Mouse (Mus musculus): ENCODE results near the gene Mpdu1.

DNA sequence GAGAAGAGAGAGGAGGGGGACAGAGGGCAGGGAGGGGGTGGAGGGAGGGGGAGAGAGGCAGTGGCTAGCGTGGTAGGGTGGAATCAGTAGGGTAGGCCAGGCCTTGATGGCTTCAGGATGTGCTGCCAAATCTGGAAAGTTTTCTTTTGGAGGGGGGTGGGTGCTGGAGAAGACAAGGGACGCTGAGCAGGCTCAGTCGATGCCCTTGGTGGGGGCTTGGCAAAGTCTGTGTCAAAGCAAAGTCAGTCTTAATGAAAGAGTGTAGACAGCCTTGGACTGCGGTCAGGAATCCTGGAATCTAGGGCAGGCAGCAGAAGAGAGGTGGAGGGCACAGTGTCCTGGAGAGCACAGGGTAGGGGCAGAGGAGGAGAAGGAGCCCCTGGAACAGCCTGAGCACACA is 51.5 kb downstream of the Mpdu1 start:
- no peak for TF ChIP-seq POLR2A (IDR thresholded peaks at IDR 0.05; ENCODE audit: control insufficient read depth, low read depth, low read length)
- no peak for TF ChIP-seq CTCF (IDR thresholded peaks at IDR 0.05; ENCODE audit: control insufficient read depth, insufficient read depth, insufficient replicate concordance, low read depth, low read length)

Data from testis, adult 2 months (tissue).